Mouse (Mus musculus) CH12.LX (cell line): ENCODE measurements around the gene Mtrex. TPM values are rescaled to one million over a fixed set of nuclear protein-coding genes. Genes with fewer than 3 reads are reported as not detected.

Experiments
- DNase-seq: peaks from one replicate; pipeline ENCODE4 v3.0.0-alpha.2; 2013; ENCODE audit errors: extremely low read depth
- H3K27ac ChIP-seq: 2 replicates; pipeline ENCODE4 v1.5.1; 2012; ENCODE audit warnings: low read depth, mild to moderate bottlenecking, control low read depth, moderate library complexity; ENCODE audit not compliant: insufficient read depth
- H3K27me3 ChIP-seq: replicated peaks from 2 replicates; pipeline ENCODE3; 2012; ENCODE audit warnings: inconsistent platforms
- H3K36me3 ChIP-seq, 2 experiments: replicated peaks in 1 of 2; 2 replicates each; pipeline versions ENCODE3 to v1.6.1; 2012; ENCODE audit warnings: inconsistent platforms in 1 of 2, low read length in 1 of 2, mild to moderate bottlenecking in 1 of 2, mixed read lengths in 1 of 2, moderate library complexity in 1 of 2; ENCODE audit not compliant: control insufficient read depth in 1 of 2, insufficient read depth in 1 of 2
- H3K4me1 ChIP-seq, 2 experiments: 2 replicates each; pipeline ENCODE4 v1.6.1; 2012; ENCODE audit warnings: inconsistent platforms in 1 of 2, moderate library complexity in 1 of 2; ENCODE audit not compliant: insufficient read depth in 2 of 2, control insufficient read depth in 1 of 2
- H3K4me2 ChIP-seq: 2 replicates; pipeline ENCODE4 v1.6.1; 2012; ENCODE audit warnings: low read depth, mild to moderate bottlenecking, control low read depth; ENCODE audit not compliant: poor library complexity, insufficient read depth, severe bottlenecking
- H3K4me3 ChIP-seq, 3 experiments: fragments of 150-350 bp in 1 of 3; sonication (generic) in 1 of 3; replicated peaks in 1 of 3; 2 replicates each; pipeline versions ENCODE3 to v1.5.1; 2011 to 2012; ENCODE audit warnings: low read depth in 2 of 3, low read length in 2 of 3, mild to moderate bottlenecking in 2 of 3, moderate library complexity in 2 of 3, control low read depth in 1 of 3, improper control_type of control experiment in 1 of 3, inconsistent platforms in 1 of 3, mixed read lengths in 1 of 3; ENCODE audit not compliant: poor library complexity in 1 of 3
- H3K79me2 ChIP-seq: replicated peaks from 2 replicates; pipeline ENCODE4 v1.6.1; 2012; ENCODE audit warnings: mild to moderate bottlenecking, moderate library complexity; ENCODE audit not compliant: control insufficient read depth, poor library complexity, insufficient read depth, severe bottlenecking; ENCODE audit errors: extremely low read depth
- H3K9ac ChIP-seq: 2 replicates; pipeline ENCODE4 v1.6.1; 2012; ENCODE audit warnings: low read depth, mild to moderate bottlenecking, control low read depth, moderate library complexity; ENCODE audit not compliant: insufficient read depth
- H3K9me3 ChIP-seq: replicated peaks from 2 replicates; pipeline ENCODE3; 2012; ENCODE audit warnings: low read length, inconsistent platforms, mixed read lengths
- BHLHE40 ChIP-seq: IDR thresholded peaks from 2 replicates; pipeline ENCODE4 v1.6.1; 2011; ENCODE audit warnings: mild to moderate bottlenecking, low read depth, low read length, improper control_type of control experiment
- CHD1 ChIP-seq: IDR thresholded peaks from 2 replicates; pipeline ENCODE4 v1.6.1; 2012; ENCODE audit warnings: low read depth, low read length, improper control_type of control experiment, inconsistent platforms
- E2F4 ChIP-seq: IDR thresholded peaks from 2 replicates; pipeline ENCODE4 v1.6.1; 2011; ENCODE audit warnings: low read depth, low read length, improper control_type of control experiment; ENCODE audit not compliant: insufficient replicate concordance
- EP300 ChIP-seq: IDR thresholded peaks from 2 replicates; pipeline ENCODE4 v1.6.1; 2011; ENCODE audit warnings: low read length, improper control_type of control experiment
- ETS1 ChIP-seq: conservative IDR thresholded peaks from 2 replicates; pipeline ENCODE4 v1.6.1; 2012; ENCODE audit warnings: low read depth, mild to moderate bottlenecking, inconsistent platforms, low read length, improper control_type of control experiment, moderate library complexity
- HCFC1 ChIP-seq: IDR thresholded peaks from 2 replicates; pipeline ENCODE4 v1.6.1; 2012; ENCODE audit warnings: low read depth, mild to moderate bottlenecking, inconsistent platforms, low read length, improper control_type of control experiment
- IRF4 ChIP-seq: IDR thresholded peaks from 2 replicates; pipeline ENCODE4 v1.6.1; 2014; ENCODE audit warnings: low read depth, mild to moderate bottlenecking, inconsistent platforms, low read length, improper control_type of control experiment
- MAZ ChIP-seq: IDR thresholded peaks from 2 replicates; pipeline ENCODE4 v1.6.1; 2012; ENCODE audit warnings: low read depth, mild to moderate bottlenecking, inconsistent platforms, low read length, improper control_type of control experiment, moderate library complexity
- MEF2A ChIP-seq: IDR thresholded peaks from 2 replicates; pipeline ENCODE4 v1.6.1; 2014; ENCODE audit warnings: low read depth, mild to moderate bottlenecking, inconsistent platforms, low read length, improper control_type of control experiment, borderline replicate concordance
- NELFE ChIP-seq: IDR thresholded peaks from 2 replicates; pipeline ENCODE4 v1.6.1; 2011; ENCODE audit warnings: low read depth, low read length, improper control_type of control experiment
- SIN3A ChIP-seq: IDR thresholded peaks from 2 replicates; pipeline ENCODE4 v1.6.1; 2012; ENCODE audit warnings: low read length, improper control_type of control experiment, inconsistent platforms
- SMC3 ChIP-seq: IDR thresholded peaks from 2 replicates; pipeline ENCODE4 v1.6.1; 2011; ENCODE audit warnings: low read depth, low read length, improper control_type of control experiment
- TBP ChIP-seq: conservative IDR thresholded peaks from 2 replicates; pipeline ENCODE4 v1.6.1; 2011; ENCODE audit warnings: low read depth, low read length, improper control_type of control experiment
- ZC3H11A ChIP-seq: IDR thresholded peaks from 2 replicates; pipeline ENCODE4 v1.6.1; 2012; ENCODE audit warnings: low read depth, mild to moderate bottlenecking, inconsistent platforms, low read length, improper control_type of control experiment
- ZKSCAN1 ChIP-seq: IDR thresholded peaks from 2 replicates; pipeline ENCODE4 v1.6.1; 2012; ENCODE audit warnings: low read depth, inconsistent platforms, low read length, improper control_type of control experiment, borderline replicate concordance
- ZMIZ1 ChIP-seq: IDR thresholded peaks from 2 replicates; pipeline ENCODE4 v1.6.1; 2012; ENCODE audit warnings: low read depth, mild to moderate bottlenecking, inconsistent platforms, low read length, improper control_type of control experiment
- dilution Hi-C: fragments of 300-500 bp; cut with MboI; formaldehyde crosslinking; loops from 2 replicates; pipeline ENCODE4 v1.14.3; 2020; ENCODE audit warnings: low sequenced_read_pairs; ENCODE audit not compliant: extremely low pct_unique_long_range_greater_than_20kb, extremely low pct_ligation_motif_present
- in situ Hi-C: fragments of 300-500 bp; cut with MboI; formaldehyde crosslinking; loops from 3 replicates; pipeline ENCODE4 v1.14.3; 2019; ENCODE audit warnings: low sequenced_read_pairs, low pct_ligation_motif_present, low pct_unique_long_range_greater_than_20kb, mixed read lengths
- polyA plus RNA-seq: library from polyadenylated mRNA; unstranded; fragments of >175 nt; gene quantifications from 2 replicates; pipeline ENCODE4 v1.2.1, GENCODE M21; 2012; ENCODE audit warnings: low read depth; ENCODE audit not compliant: insufficient read length
- total RNA-seq, 2 experiments: library from RNA; depleted of rRNA; stranded (reverse); fragments of 300-350 nt in 1 of 2; fragments of >200 nt in 1 of 2; gene quantifications; 2 replicates each; pipeline ENCODE4 v1.2.3; 2012 to 2014

Gene Mtrex
- total and polyA plus RNA-seq, 3 experiments: 55.0 to 87.6 (median 63.9) TPM

DNA sequence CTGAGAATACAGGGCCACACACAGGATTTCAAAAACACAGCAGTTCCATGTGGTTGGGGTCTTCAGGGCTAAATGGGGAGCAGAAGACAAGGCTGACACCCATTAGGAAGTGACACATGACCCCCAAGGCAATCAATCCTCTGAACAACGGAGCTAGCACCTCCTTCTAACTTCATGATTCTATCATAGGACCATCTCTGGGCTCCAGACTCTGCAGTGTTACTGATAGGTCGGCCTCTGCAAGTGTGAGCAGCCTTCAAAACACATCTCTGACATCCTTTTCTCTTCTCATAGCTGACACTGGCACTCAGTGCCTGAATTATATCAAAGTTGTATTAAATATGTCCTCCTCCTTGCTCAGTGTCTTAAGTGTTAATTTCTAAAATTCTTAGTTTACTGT lies 94.6 kb downstream of the Mtrex start:
- H3K27ac ChIP-seq: no peak overlapping the region
- H3K27me3 ChIP-seq: no peaks in the 10 kb centered on the region
- no peaks in the 10 kb centered on the region for H3K9me3 ChIP-seq
- 0 out of 2 replicates have a peak, but pooled peaks cover 4% of the 10 kb centered on the region for H3K79me2 ChIP-seq
- DNase-seq: no peak
- dilution Hi-C loops: no loop called here
- no peak overlapping the region for H3K9ac ChIP-seq
- no peak overlapping the region for H3K4me3 ChIP-seq
- TF ChIP-seq CHD1 (no peak), NELFE (no peak), ZKSCAN1 (no peak), E2F4 (no peak), MEF2A (no peak), BHLHE40 (no peak), SIN3A (no peak), SMC3 (no peak), ZC3H11A (no peak), ZMIZ1 (no peak)
- H3K4me1 ChIP-seq: 0 out of 4 replicates have a peak, but pooled peaks cover 0 to 4% of the 10 kb centered on the region in 2 experiments
- in situ Hi-C loops: no loop called here
- H3K4me2 ChIP-seq: no peak overlapping the region
- peaks cover 10 to 64% of the 10 kb centered on the region in 2 experiments for H3K36me3 ChIP-seq

DNA sequence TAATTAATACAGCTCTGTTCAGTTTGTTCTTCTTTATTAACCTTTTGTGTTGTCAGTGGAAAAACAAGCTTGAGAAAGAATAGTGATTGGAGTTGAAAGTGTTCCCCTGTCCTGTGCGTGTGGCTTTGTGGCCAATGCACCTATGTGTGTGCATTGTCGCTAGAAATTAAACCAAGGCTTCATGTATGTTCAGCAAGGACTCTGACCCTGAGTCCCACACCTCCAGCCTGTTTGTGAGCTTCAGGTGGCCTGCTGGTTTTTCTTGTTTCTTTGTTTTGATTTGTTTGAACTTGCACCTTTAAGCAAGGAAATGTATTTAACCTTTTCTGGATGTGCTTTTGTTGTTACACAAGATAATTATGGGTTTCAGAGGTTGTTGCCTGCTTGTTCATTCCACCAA lies 97.6 kb downstream of the Mtrex start:
- no peak for TF ChIP-seq HCFC1
- TF ChIP-seq TBP: no peak
- no peak for TF ChIP-seq ETS1
- no peak for TF ChIP-seq CHD1
- TF ChIP-seq IRF4: no peak
- TF ChIP-seq MAZ: no peak
- TF ChIP-seq EP300: no peak
- Histone ChIP-seq H3K27me3 (no peaks in the 10 kb centered on the region), H3K36me3 (peaks cover 14 to 69% of the 10 kb centered on the region in 2 experiments), H3K4me1 (peaks cover 0 to 12% of the 10 kb centered on the region in 2 experiments; a peak in 2 of 4 replicates), H3K4me2 (no peak overlapping the region), H3K27ac (no peak overlapping the region), H3K4me3 (no peak overlapping the region), H3K79me2 (0 out of 2 replicates have a peak, but pooled peaks cover 6% of the 10 kb centered on the region), H3K9ac (no peak overlapping the region), H3K9me3 (no peaks in the 10 kb centered on the region)
- in situ Hi-C loops (no loop called here), dilution Hi-C loops (no loop called here)
- DNase-seq: no peak
